Mouse (Mus musculus): ENCODE data around the gene Pxmp4. TPM values are rescaled to one million over a fixed set of nuclear protein-coding genes. Genes with fewer than 3 reads are reported as not detected.

The Pxmp4 gene
- polyA plus RNA-seq, 1 experiment from 2014 or later, result 32.9 TPM

GRCm38 (mm10) chr2:154638521-154638920, 35.0 kb upstream of the Pxmp4 start:
- 91% methylated on average over 3 of the region's 3 CpGs for WGBS
- Histone ChIP-seq H3K9ac (replicated peaks; ENCODE audit: low read length) (no peak overlapping the region), H3K4me2 (replicated peaks; ENCODE audit: low read depth, low read length) (no peak overlapping the region), H3K36me3 (ENCODE audit: insufficient read depth, low read length) (peaks cover 19% of the 10 kb centered on the region), H3K27me3 (ENCODE audit: insufficient read depth, low read length) (no peaks in the 10 kb centered on the region), H3K4me3 (ENCODE audit: low read length) (no peak overlapping the region), H3K27ac (ENCODE audit: low read length) (no peak overlapping the region), H3K4me1 (ENCODE audit: insufficient read depth, low read length) (no peaks in the 10 kb centered on the region), H3K9me3 (ENCODE audit: low read length) (0 out of 2 replicates have a peak, but pooled peaks cover 5% of the 10 kb centered on the region)
- no peak for ATAC-seq (ENCODE audit: low FRiP score, low TSS enrichment)

- WGBS, result 96% methylated on average over 2 of the region's 2 CpGs
These were observed 32.3 kb upstream of the Pxmp4 start for GRCm38 (mm10) chr2:154635826-154636225.

GRCm38 (mm10) chr2:154633876-154634644, 30.6 kb upstream of the Pxmp4 start:
- 0 out of 2 replicates have a peak, but pooled peaks cover 5% of the 10 kb centered on the region for H3K9me3 ChIP-seq (ENCODE audit: low read length)
- H3K4me2 ChIP-seq (replicated peaks; ENCODE audit: low read depth, low read length), result no peak overlapping the region
- ATAC-seq (ENCODE audit: low FRiP score, low TSS enrichment), result no peak
- peaks cover 19% of the 10 kb centered on the region for H3K36me3 ChIP-seq (ENCODE audit: insufficient read depth, low read length)
- no peak overlapping the region for H3K9ac ChIP-seq (replicated peaks; ENCODE audit: low read length)
- 90% methylated on average over 9 of the region's 9 CpGs for WGBS
- H3K27ac ChIP-seq (ENCODE audit: low read length), result no peak overlapping the region
- H3K27me3 ChIP-seq (ENCODE audit: insufficient read depth, low read length), result no peaks in the 10 kb centered on the region
- H3K4me1 ChIP-seq (ENCODE audit: insufficient read depth, low read length), result no peaks in the 10 kb centered on the region
- no peak overlapping the region for H3K4me3 ChIP-seq (ENCODE audit: low read length)

More at GRCm38 (mm10) chr2:154635826-154636225, 32.3 kb upstream of the Pxmp4 start:
- Histone ChIP-seq H3K4me3 (ENCODE audit: low read length) (no peak overlapping the region), H3K27me3 (ENCODE audit: insufficient read depth, low read length) (no peaks in the 10 kb centered on the region), H3K36me3 (ENCODE audit: insufficient read depth, low read length) (peaks cover 20% of the 10 kb centered on the region), H3K4me2 (replicated peaks; ENCODE audit: low read depth, low read length) (no peak overlapping the region), H3K4me1 (ENCODE audit: insufficient read depth, low read length) (no peaks in the 10 kb centered on the region), H3K9me3 (ENCODE audit: low read length) (0 out of 2 replicates have a peak, but pooled peaks cover 5% of the 10 kb centered on the region), H3K27ac (ENCODE audit: low read length) (no peak overlapping the region), H3K9ac (replicated peaks; ENCODE audit: low read length) (no peak overlapping the region)
- no peak for ATAC-seq (ENCODE audit: low FRiP score, low TSS enrichment)

GRCm38 (mm10) chr2:154633039-154633742, 29.7 kb upstream of the Pxmp4 start:
- ATAC-seq (ENCODE audit: low FRiP score, low TSS enrichment), result peak; percentile 76
- 50% methylated on average over 5 of the region's 5 CpGs for WGBS
- Histone ChIP-seq H3K4me2 (replicated peaks; ENCODE audit: low read depth, low read length) (no peak overlapping the region), H3K9me3 (ENCODE audit: low read length) (0 out of 2 replicates have a peak, but pooled peaks cover under 1% of the 10 kb centered on the region), H3K27me3 (ENCODE audit: insufficient read depth, low read length) (no peaks in the 10 kb centered on the region), H3K4me3 (ENCODE audit: low read length) (no peak overlapping the region), H3K9ac (replicated peaks; ENCODE audit: low read length) (no peak overlapping the region), H3K36me3 (ENCODE audit: insufficient read depth, low read length) (peaks cover 14% of the 10 kb centered on the region), H3K27ac (ENCODE audit: low read length) (no peak overlapping the region), H3K4me1 (ENCODE audit: insufficient read depth, low read length) (no peaks in the 10 kb centered on the region)

- Histone ChIP-seq H3K4me3 (ENCODE audit: low read length) (no peak overlapping the region), H3K4me2 (replicated peaks; ENCODE audit: low read depth, low read length) (no peak overlapping the region), H3K27ac (ENCODE audit: low read length) (no peak overlapping the region), H3K4me1 (ENCODE audit: insufficient read depth, low read length) (no peaks in the 10 kb centered on the region), H3K9ac (replicated peaks; ENCODE audit: low read length) (no peak overlapping the region), H3K9me3 (ENCODE audit: low read length) (no peaks in the 10 kb centered on the region), H3K27me3 (ENCODE audit: insufficient read depth, low read length) (no peaks in the 10 kb centered on the region), H3K36me3 (ENCODE audit: insufficient read depth, low read length) (peaks cover 9% of the 10 kb centered on the region; the same call in 1 of the 2 replicates)
- no peak for ATAC-seq (ENCODE audit: low FRiP score, low TSS enrichment)
- WGBS, result 90% methylated on average over 16 of the region's 16 CpGs
These were observed 28.8 kb upstream of the Pxmp4 start for GRCm38 (mm10) chr2:154632203-154632780.

- H3K36me3 ChIP-seq (ENCODE audit: insufficient read depth, low read length), result peaks cover 7% of the 10 kb centered on the region; the same call in 1 of the 2 replicates
- no peak overlapping the region for H3K4me2 ChIP-seq (replicated peaks; ENCODE audit: low read depth, low read length)
- H3K9me3 ChIP-seq (ENCODE audit: low read length), result no peaks in the 10 kb centered on the region
- H3K27ac ChIP-seq (ENCODE audit: low read length), result no peak overlapping the region
- H3K4me1 ChIP-seq (ENCODE audit: insufficient read depth, low read length), result no peaks in the 10 kb centered on the region
- H3K9ac ChIP-seq (replicated peaks; ENCODE audit: low read length), result no peak overlapping the region
- no peaks in the 10 kb centered on the region for H3K27me3 ChIP-seq (ENCODE audit: insufficient read depth, low read length)
- no peak overlapping the region for H3K4me3 ChIP-seq (ENCODE audit: low read length)
- 85% methylated on average over 5 of the region's 5 CpGs for WGBS
- ATAC-seq (ENCODE audit: low FRiP score, low TSS enrichment), result no peak
These were observed 27.0 kb upstream of the Pxmp4 start for GRCm38 (mm10) chr2:154630531-154630930.

GRCm38 (mm10) chr2:154624137-154624536, 20.6 kb upstream of the Pxmp4 start:
- no peak overlapping the region for H3K27ac ChIP-seq (ENCODE audit: low read length)
- no peak overlapping the region for H3K4me3 ChIP-seq (ENCODE audit: low read length)
- H3K27me3 ChIP-seq (ENCODE audit: insufficient read depth, low read length), result no peaks in the 10 kb centered on the region
- no peaks in the 10 kb centered on the region for H3K4me1 ChIP-seq (ENCODE audit: insufficient read depth, low read length)
- H3K36me3 ChIP-seq (ENCODE audit: insufficient read depth, low read length), result peaks cover 17% of the 10 kb centered on the region
- no peak for ATAC-seq (ENCODE audit: low FRiP score, low TSS enrichment)
- 0 out of 2 replicates have a peak, but pooled peaks cover 4% of the 10 kb centered on the region for H3K9me3 ChIP-seq (ENCODE audit: low read length)
- no peak overlapping the region for H3K9ac ChIP-seq (replicated peaks; ENCODE audit: low read length)
- H3K4me2 ChIP-seq (replicated peaks; ENCODE audit: low read depth, low read length), result no peak overlapping the region

- Histone ChIP-seq H3K9ac (replicated peaks; ENCODE audit: low read length) (no peak overlapping the region), H3K36me3 (ENCODE audit: insufficient read depth, low read length) (peaks cover 17% of the 10 kb centered on the region), H3K27ac (ENCODE audit: low read length) (no peak overlapping the region), H3K27me3 (ENCODE audit: insufficient read depth, low read length) (no peaks in the 10 kb centered on the region), H3K9me3 (ENCODE audit: low read length) (0 out of 2 replicates have a peak, but pooled peaks cover 4% of the 10 kb centered on the region), H3K4me2 (replicated peaks; ENCODE audit: low read depth, low read length) (no peak overlapping the region), H3K4me1 (ENCODE audit: insufficient read depth, low read length) (no peaks in the 10 kb centered on the region), H3K4me3 (ENCODE audit: low read length) (no peak overlapping the region)
- no peak for ATAC-seq (ENCODE audit: low FRiP score, low TSS enrichment)
- 72% methylated on average over 5 of the region's 5 CpGs for WGBS
These were observed 18.2 kb upstream of the Pxmp4 start for GRCm38 (mm10) chr2:154621684-154622083.

GRCm38 (mm10) chr2:154617061-154617460, 13.6 kb upstream of the Pxmp4 start:
- WGBS, result 92% methylated on average over 3 of the region's 3 CpGs
- ATAC-seq (ENCODE audit: low FRiP score, low TSS enrichment), result no peak
- H3K4me3 ChIP-seq (ENCODE audit: low read length), result no peak overlapping the region

More at GRCm38 (mm10) chr2:154617061-154617460, 13.6 kb upstream of the Pxmp4 start:
- no peaks in the 10 kb centered on the region for H3K36me3 ChIP-seq (ENCODE audit: insufficient read depth, low read length)
- no peak overlapping the region for H3K27ac ChIP-seq (ENCODE audit: low read length)
- H3K9ac ChIP-seq (replicated peaks; ENCODE audit: low read length), result no peak overlapping the region
- no peaks in the 10 kb centered on the region for H3K27me3 ChIP-seq (ENCODE audit: insufficient read depth, low read length)
- peaks cover 5% of the 10 kb centered on the region for H3K4me1 ChIP-seq (ENCODE audit: insufficient read depth, low read length)
- no peaks in the 10 kb centered on the region for H3K9me3 ChIP-seq (ENCODE audit: low read length)
- H3K4me2 ChIP-seq (replicated peaks; ENCODE audit: low read depth, low read length), result no peak overlapping the region
